Mouse (Mus musculus) embryo, embryonic 10.5 days (tissue): Measurements from ENCODE around the gene Smc3.
"Not testable (repeated sequence)": the region's sequence is repeated elsewhere in the genome, so short reads cannot be mapped to it uniquely, and the experiment has no call there.

Experiments used
- DNase-seq: peaks from one replicate; pipeline ENCODE4 v3.0.0-alpha.2; 2015; ENCODE audit warnings: low spot score

The Smc3 gene

DNA sequence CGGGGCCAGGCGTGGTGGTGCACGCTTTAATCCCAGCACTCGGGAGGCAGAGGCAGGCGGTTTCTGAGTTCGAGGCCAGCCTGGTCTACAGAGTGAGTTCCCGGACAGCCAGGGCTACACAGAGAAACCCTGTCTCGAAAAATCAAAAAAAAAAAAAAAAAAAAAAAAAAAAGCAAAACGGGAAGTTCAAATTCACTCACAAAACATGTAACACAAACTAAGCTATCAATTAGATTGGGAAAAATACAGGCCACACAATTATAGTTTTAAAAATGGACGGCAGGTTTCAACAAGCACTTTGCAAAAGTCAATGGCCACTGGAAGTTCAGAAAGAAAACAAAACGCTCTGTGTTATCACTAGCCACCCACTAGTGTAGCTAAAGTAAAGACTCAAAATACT lies 56.2 kb downstream of the Smc3 start:
- not testable (repeated sequence) for DNase-seq

DNA sequence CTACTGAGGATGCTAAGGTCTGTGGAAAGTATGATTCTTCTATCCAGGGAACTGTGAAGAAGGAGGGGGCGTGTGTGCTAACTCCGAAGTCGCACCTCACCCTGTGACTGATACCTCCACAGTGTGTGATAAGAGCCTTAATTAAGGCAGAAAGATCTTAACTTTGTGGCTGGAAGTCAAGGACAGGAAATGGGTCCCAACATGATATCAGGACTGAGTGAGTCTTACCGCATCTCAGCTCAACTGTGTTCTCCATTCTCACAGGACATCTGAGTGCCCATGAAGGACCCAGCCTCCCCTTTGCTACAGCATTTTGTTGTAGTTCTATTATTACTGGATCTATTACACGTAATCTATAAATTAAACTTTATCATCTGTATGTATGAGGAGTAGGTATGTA lies 57.2 kb downstream of the Smc3 start:
- DNase-seq = no peak

DNA sequence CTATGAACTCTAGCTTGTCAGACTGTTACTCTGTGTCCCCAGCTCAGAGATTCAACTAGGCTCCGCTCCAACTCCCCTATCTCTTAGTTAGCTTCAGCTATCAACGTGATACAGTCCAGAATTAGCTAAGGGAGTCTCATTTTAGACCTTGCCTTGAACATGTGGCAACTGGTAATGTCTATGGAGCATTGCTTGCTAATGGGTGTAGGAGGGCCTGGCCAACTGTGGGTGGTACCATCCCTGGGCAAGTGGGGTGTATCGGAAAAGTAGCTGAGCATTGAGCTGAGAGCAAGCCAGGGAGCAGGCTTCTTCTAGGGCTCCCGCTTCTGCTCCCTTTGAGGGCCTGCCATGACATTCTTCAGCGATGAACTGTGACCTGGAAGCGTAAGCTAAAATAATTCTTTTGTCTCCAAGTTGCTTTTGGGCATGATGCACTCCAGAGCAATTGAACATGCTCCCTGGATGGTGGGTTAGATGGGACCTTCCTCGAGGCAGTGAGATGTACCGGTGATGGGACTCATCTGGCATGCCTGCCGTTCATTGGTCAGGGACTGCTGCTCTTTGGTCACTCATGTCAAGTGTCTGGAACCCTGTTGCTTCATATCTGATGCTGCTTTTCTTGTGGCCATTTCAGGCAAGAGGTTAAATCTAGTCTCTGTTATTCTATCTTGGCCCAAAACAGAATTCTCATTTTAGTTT lies 60.7 kb downstream of the Smc3 start:
- DNase-seq = no peak

DNA sequence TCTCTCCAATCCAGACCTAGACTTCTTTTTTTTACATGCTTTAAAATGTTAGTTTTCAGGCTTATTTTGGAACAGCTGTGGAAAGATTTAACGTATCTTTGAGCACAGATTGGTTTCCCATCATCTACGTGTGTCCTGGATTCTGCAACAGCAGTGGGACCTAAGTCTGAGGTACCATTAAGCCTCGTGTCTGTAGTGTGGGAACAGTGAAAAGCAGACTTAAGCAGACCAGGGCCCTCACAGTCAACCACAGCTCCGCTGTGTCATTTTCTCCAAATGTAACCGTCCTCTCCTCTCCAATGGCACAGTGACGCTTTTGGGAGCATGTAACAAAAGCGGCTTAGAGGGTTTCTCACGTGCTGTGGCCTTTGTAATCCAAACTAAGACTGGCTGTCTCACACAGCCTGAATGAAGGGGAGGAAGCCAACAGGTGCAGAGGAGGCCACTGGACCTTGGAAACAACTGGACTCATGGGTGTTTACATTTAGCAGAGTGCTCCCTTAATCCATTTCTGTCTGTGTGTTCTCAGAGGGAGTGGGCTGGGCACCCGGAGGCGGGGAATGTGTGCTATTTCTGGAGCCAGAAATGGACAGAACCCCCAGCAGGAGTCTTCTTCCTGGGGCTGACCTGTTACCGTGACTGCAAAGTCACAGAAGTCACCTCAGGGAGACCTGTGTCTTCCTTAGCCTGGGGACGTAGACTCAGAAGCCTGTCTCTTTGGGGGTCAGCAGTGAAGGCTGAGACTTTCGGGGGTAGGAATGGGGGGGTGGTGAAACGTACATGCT lies 61.9 kb downstream of the Smc3 start:
- no peak for DNase-seq

DNA sequence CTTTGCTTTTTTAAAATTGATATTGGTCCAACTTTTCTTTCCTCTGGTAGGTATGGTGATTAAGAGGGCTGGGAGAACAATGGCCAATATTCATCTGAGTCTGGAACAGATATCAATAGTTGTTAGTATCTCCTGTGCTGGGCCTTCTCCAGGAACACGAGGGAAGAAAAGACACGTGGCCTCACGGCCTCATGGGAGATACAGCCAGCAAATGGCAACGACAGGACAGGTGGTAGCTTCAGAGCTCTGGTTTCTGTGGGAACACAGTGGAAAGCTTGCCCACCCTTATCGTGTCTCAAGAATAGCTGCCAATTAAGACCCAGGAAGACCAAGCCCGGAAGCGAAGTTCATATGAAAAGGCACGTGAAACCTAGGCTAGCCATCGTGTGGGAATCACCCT lies 64.6 kb downstream of the Smc3 start:
- no peak for DNase-seq

GRCm38 (mm10) chr19:53665391-53665790 lies 65.2 kb downstream of the Smc3 start:
- no peak for DNase-seq

DNA sequence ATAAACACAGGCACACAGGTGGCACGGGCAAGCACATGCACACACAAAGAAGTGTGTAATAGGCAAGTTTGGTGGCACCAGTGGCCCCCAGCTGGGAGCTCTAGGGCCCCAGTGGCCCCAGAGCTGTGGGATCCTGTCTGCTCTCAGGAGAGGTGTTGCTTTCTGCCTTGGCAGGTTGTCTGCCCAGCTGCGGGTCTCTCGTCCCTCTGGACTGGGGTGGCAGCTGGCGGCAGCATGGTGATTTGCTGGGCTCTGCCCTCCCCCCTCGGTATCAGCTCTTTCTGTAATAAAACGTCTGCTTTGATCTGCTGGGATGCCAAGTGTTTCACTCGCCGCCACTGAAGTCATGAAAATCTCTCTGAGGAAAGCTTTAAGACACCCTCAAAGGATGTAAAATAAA lies 66.5 kb downstream of the Smc3 start:
- no peak for DNase-seq

DNA sequence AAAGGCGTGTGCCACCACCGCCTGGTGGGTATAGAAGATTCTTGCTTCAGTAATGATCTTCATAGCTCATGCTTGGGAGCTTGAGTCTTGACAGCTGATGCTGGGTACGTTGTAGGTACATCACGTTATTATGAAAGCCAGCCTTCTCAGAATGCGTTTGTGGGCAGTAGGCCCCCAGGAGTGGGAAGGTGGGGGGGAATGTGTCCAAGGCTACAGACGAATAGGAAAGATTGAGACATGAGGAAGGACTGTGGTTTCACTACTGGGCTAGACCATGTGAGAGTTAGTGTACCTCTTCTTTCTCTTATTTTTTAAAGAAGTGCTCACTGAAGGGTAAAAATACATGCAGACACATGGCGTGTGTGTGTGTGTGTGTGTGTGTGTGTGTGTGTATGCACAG lies 68.6 kb downstream of the Smc3 start:
- DNase-seq = no peak

DNA sequence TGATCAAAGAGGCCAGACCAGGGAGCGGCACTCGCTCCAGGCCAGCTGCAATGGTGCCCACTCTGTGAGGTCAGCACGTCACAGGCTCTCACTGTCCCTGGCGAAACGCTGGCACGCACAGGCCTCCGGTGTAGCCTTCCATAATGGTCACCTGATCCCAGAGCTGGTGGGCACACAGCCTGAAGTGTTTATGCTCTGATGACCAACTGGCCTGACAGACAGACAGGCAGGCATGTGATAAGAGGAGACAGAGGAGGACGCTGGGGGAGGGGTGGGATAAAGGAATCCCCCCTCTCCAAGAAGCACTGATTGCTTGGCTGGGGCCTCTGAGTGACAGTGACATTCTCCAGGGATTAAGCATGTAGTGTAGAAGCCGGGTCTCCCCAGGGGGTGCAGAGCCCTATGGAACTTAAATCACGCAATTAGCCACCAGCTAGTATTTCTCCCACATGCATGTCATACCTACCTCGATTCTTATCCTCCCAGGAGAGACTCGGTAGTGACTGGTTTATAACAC lies 70.5 kb downstream of the Smc3 start:
- no peak for DNase-seq

DNA sequence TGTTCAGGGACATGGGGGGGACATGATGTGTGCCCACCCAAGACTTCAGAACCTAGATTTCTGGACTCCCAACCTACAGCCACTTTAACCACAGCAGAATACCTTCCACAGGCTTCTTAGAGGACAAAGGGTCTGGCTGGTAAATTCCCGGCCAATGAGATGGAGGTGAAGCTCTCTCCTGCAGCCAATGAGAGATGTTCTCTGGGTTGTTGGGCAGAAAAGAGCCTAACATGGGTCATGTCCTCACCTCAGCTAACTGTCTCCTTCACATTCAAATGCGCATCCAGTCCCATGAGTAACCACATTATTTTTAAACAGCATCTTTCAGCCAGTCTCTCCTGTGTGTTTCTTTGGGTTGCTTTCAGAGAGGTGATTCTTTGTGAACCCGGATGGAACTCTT lies 71.2 kb downstream of the Smc3 start:
- DNase-seq = no peak

- no peak for DNase-seq
Measured at GRCm38 (mm10) chr19:53674131-53674925, 74.1 kb downstream of the Smc3 start.

- DNase-seq = no peak
Measured at GRCm38 (mm10) chr19:53676228-53676627, 76.0 kb downstream of the Smc3 start.

DNA sequence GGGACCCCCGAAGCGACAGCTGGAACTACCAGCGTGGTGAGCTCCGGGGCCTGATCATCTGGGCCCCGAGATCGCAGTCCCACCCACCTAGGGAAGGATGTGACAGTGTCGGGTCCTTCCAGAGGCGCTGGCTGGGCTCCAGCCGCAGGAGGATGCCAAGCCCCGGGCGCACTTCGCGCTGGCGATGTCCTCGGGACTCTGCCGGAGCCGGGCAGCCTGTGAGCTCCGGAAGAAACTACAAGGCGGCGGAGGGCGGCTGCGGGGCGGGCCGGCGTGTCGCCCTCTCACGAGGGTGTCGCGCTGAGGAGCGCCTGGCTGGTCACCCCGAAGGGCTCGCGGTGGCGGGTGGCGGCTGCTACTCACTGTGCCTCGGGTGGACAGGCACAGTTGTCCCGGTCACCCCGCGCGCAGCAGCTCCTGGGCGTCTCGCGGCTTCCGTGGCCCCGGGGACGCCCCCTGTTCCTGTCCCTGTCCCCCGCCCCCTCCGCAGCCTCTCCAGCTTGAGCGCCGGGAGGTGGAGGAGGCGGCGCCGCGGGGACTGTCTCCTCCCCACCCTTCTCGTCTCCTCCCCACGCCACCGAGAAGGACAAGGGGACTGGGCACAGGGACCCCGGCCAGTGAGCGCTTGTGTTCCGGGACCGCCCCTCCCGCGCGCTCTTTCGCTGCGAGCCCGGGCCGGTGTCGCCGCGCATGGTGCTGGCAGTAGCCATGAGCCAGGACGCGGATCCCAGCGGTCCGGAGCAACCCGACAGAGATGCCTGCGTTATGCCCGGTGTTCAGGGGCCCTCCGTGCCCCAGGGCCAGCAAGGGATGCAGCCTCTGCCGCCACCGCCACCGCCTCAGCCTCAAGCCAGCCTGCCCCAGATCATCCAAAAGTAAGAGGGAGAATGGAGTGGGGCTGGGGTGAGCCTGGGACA lies 76.8 kb downstream of the Smc3 start, which contains the start of gene Rbm20:
Rbm20 (plus strand) TSS at position 589 of the 917 bp plus-strand sequence.
- peak; percentile 63 for DNase-seq

GRCm38 (mm10) chr19:53679194-53679593 lies 79.0 kb downstream of the Smc3 start:
- DNase-seq = no peak

- no peak for DNase-seq
Measured at GRCm38 (mm10) chr19:53679981-53680380, 79.8 kb downstream of the Smc3 start.

DNA sequence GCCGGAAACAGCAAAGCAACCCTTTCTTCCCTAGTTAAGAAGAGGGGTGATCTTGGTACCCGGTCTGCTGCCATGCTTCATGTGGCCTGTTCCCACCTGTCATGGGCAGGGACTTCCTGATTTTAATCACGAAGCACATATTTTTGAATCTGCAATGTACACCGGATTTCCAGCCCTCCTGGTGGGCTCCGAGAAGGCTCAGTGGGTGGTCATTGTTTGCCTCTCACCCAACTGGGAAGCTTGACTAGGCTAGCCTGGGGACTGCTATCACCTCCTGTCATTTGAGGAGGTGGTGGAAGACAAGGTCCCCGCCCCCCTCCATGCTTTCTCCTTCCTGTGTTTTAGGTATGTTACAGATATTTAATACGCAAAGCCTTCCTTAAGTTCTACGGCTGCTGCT lies 82.2 kb downstream of the Smc3 start:
- DNase-seq = no peak

DNA sequence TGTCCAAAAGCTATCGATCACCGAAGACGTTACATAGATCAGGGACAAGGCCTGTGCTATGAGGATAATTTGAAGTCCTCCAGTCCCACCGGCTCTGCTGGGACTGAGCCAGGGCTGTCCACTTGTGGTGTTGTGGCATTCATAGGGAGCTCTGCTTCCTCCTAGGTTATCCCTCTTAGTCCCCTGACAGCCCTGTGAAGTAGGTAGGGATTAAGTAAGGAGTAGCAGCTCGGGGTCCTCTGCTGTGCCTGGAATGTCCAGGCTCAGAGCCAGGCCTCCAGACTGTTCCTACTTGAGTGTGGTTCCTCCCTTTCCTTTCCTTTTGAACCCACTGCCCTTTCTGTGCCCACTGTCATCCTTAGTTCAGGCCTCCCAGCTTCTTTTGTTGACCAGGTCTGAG lies 87.4 kb downstream of the Smc3 start:
- DNase-seq = no peak

DNA sequence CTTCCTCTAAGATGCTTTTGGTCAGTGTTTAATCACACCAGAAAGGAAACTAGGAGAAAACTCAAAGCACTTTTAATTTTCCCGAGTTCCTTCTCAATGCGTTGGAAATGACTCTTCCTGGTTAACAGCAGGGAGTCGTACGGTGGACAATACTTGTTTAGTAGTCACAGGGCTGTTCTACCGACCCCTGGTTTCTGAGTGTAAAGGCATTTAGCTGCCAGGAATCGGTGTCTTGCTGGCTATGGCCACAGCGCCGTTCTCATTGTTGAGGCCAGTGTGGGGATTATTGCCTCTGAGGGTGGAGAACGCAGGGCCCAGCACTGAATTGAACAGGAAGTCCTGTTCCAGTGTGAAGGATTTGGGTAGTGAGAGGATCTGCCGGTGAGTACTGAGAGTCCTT lies 90.6 kb downstream of the Smc3 start:
- DNase-seq = no peak

GRCm38 (mm10) chr19:53694020-53694419 lies 93.8 kb downstream of the Smc3 start:
- DNase-seq = no peak
